Mouse (Mus musculus) olfactory bulb, adult 2 months (tissue): ENCODE measurements around the gene Arl4d.

Experiments
- CTCF ChIP-seq: fragments of 200-500 bp; IDR thresholded peaks from 2 replicates; pipeline ENCODE4 v1.5.1; 2012; ENCODE audit warnings: low read depth, mild to moderate bottlenecking, low read length, moderate library complexity; ENCODE audit not compliant: insufficient read depth
- POLR2A ChIP-seq: fragments of 200-500 bp; IDR thresholded peaks from 2 replicates; pipeline ENCODE4 v1.6.1; 2012; ENCODE audit warnings: mild to moderate bottlenecking, low read depth, low read length, moderate library complexity; ENCODE audit not compliant: insufficient read depth

- TF ChIP-seq CTCF (no peak), POLR2A (no peak)
Observed at GRCm38 (mm10) chr11:101712811-101713210, 47.5 kb downstream of the Arl4d start.
